Mouse (Mus musculus): ENCODE results near the gene Spata45. TPM values are rescaled to one million over a fixed set of nuclear protein-coding genes. Genes with fewer than 3 reads are reported as not detected.

Spata45 gene
- total RNA-seq, 2 experiments from 2014 or later, result not detected

DNA sequence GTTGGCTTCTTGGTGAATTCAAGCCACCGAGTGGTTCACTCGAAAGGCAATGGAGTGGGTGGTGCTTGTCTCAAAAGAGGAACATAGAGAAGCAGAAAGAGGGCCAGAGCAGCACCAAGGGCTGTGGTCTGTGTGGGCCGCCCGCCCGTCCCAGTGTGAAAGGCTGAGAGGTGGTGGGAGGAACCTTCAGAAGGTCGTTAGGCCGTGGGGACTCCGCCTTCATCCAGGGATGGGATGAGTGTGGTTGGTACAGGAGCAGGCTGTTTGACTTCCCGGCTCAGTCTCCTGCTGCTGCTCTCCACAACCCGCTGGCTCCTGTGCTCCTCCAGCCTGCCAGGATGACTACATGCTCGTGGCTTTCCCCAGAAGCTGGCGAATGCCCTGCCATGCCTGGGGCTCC is 49.2 kb downstream of the Spata45 start:
- no peak for DNase-seq

DNA sequence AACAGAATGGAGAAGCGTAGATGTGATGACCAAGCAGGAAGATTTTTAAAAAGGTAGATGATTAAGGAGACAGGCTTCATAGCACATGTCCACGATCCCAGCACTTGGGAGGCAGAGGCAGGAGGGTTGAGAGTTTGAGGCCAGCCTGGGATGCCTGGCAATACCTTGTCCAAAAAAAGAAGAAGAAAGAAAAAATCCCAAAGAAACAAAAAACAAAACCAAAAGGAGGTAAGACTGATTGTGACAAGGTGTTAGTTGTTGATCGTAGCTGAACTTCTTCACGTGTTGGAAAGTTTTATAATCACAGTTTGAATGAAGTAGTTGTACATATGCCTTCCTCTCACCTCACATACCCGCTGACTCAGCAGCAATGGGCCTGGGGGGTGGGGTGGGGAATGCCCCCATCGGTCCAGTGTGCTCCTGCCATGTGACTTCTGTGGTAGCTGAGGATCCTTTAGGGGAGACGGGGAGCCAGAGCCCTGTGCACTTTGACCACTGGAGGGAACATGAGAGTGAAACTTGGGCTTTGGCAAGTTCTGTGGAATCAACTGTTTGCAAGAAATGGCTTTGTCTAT is 50.0 kb downstream of the Spata45 start:
- no peak for DNase-seq

- DNase-seq, result no peak
These were observed 50.5 kb downstream of the Spata45 start for GRCm38 (mm10) chr1:191086960-191087359.

DNA sequence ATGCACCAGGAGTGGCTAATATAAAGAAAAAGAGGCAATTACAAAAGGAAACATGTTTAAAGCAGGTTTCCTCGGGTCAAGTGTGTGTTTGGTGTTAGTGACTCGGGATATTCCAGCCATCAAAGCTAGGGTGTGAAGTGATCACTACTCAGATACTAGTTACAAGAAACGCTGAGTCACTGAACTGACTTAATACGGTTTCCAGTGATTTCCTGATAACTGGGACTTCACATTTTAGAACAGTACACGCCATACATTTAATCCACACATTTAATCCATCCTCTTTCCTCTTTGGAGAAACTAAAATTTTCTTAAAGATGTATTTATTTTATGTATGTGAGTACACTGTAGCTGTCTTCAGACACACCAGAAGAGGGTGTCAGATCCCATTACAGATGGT is 51.5 kb downstream of the Spata45 start:
- no peak for DNase-seq

DNA sequence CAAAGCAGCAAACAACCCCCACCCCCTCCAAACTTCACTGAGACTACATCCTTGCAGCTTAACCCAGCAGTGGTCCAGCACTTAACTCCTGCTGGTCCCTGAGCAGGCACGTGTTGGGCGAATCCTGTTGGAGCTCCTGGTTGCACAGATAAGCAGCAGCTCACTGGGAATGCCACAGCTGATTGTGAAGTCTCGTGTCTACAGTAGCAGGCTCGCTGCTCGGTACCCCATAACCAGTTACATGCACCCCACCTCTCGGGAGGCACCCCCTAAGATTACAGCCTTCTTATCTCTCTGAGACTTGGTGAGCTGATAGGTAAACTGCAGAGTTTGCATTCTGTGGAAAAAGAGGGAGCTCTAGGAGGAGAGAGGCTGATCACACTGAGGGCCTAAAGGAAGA is 52.9 kb downstream of the Spata45 start:
- no peak for DNase-seq

GRCm38 (mm10) chr1:191092050-191092449 is 55.6 kb downstream of the Spata45 start:
- DNase-seq, result peak; percentile 25

Other genes starting within 250 kb of the Spata45 start
- 10 to 100 TPM; 23.1 to 23.6 TPM for gene Rps6kc1, start 124.9 kb upstream of the Spata45 start, total RNA-seq (2021)
- gene Angel2, start 111.5 kb upstream of the Spata45 start, total RNA-seq (2021), result 10 to 100 TPM; 31.1 to 38.1 TPM
- 10 to 100 TPM; 31.5 to 31.9 TPM for gene Vash2, start 57.3 kb upstream of the Spata45 start, total RNA-seq (2021)
- 10 to 100 TPM; 12.6 to 13.0 TPM for gene Flvcr1, start 10.5 kb upstream of the Spata45 start, total RNA-seq (2021)
- 10 to 100 TPM; 19.4 to 23.5 TPM for gene Tatdn3, start 26.3 kb downstream of the Spata45 start, total RNA-seq (2021)
- gene Nsl1, start 26.4 kb downstream of the Spata45 start, total RNA-seq (2021), result 1 to 10 TPM; 6.7 to 6.8 TPM
- 1 to 10 TPM; 1.7 to 1.8 TPM for gene Batf3, start 61.2 kb downstream of the Spata45 start, total RNA-seq (2021)
- gene Fam71a, start 128.2 kb downstream of the Spata45 start, total RNA-seq (2021), result not detected
- 10 to 100 TPM; 15.9 to 22.2 TPM for gene Atf3, start 181.4 kb downstream of the Spata45 start, total RNA-seq (2021)

Measured in heart, postnatal 4 days (tissue).